Mouse (Mus musculus) brain, embryonic 14.5 days (tissue): ENCODE results near the gene Hand1.
A peak's percentile ranks its signal among the peaks of the same experiment; 100 is the strongest.

Experiments
- CTCF ChIP-seq: fragments of 200-500 bp; IDR thresholded peaks from 2 replicates; pipeline ENCODE4 v1.5.1; 2012; ENCODE audit warnings: inconsistent platforms, mild to moderate bottlenecking, moderate library complexity, borderline replicate concordance; ENCODE audit not compliant: insufficient read depth, insufficient read length; ENCODE audit errors: extremely low read depth
- POLR2A ChIP-seq: fragments of 200-500 bp; IDR thresholded peaks from 2 replicates; pipeline ENCODE4 v1.6.1; 2012; ENCODE audit warnings: mild to moderate bottlenecking, inconsistent platforms, borderline replicate concordance; ENCODE audit not compliant: poor library complexity, insufficient read depth, insufficient read length, severe bottlenecking; ENCODE audit errors: extremely low read depth

GRCm38 (mm10) chr11:57800971-57801765 is 31.4 kb downstream of the Hand1 start, which contains the start of gene Sap30l:
- no peak for TF ChIP-seq CTCF
- peak; percentile 66; the same call in 1 of the 2 replicates for TF ChIP-seq POLR2A
